Mouse (Mus musculus): ENCODE results near the gene Pts.

Gene Pts

GRCm38 (mm10) chr9:50528293-50528892, at the start of gene Pts:
Gene Pts (minus strand): TSS chr9:50528724.
- peak; percentile 92 for DNase-seq (ENCODE audit: low read depth, low spot score)

- no peak for DNase-seq (ENCODE audit: low read depth, low spot score)
Measured at GRCm38 (mm10) chr9:50569599-50570525, 41.3 kb upstream of the Pts start.

- DNase-seq (ENCODE audit: low read depth, low spot score), result no peak
Measured at GRCm38 (mm10) chr9:50567881-50568280, 39.4 kb upstream of the Pts start.

GRCm38 (mm10) chr9:50567372-50567771, 38.8 kb upstream of the Pts start:
- no peak for DNase-seq (ENCODE audit: low read depth, low spot score)

GRCm38 (mm10) chr9:50565940-50566339, 37.4 kb upstream of the Pts start:
- no peak for DNase-seq (ENCODE audit: low read depth, low spot score)

GRCm38 (mm10) chr9:50565173-50565572, 36.6 kb upstream of the Pts start:
- DNase-seq (ENCODE audit: low read depth, low spot score), result no peak

GRCm38 (mm10) chr9:50561918-50562360, 33.4 kb upstream of the Pts start:
- DNase-seq (ENCODE audit: low read depth, low spot score), result no peak

GRCm38 (mm10) chr9:50561145-50561917, 32.8 kb upstream of the Pts start, which contains the start of gene Tex12:
Gene Tex12 (minus strand): TSS chr9:50561325.
- peak; percentile 20 for DNase-seq (ENCODE audit: low read depth, low spot score)

GRCm38 (mm10) chr9:50555094-50555446, 26.5 kb upstream of the Pts start, which contains the start of gene Bco2:
Gene Bco2 (minus strand): TSS chr9:50555181.
- no peak for DNase-seq (ENCODE audit: low read depth, low spot score)

GRCm38 (mm10) chr9:50554241-50555093, 25.9 kb upstream of the Pts start, which contains the start of gene Il18:
Gene Il18 (plus strand): TSS chr9:50554827.
- peak; percentile 28 for DNase-seq (ENCODE audit: low read depth, low spot score)

- DNase-seq (ENCODE audit: low read depth, low spot score), result no peak
Measured at GRCm38 (mm10) chr9:50553547-50553946, 25.0 kb upstream of the Pts start.

- DNase-seq (ENCODE audit: low read depth, low spot score), result no peak
Measured at GRCm38 (mm10) chr9:50552206-50552605, 23.7 kb upstream of the Pts start.

- no peak for DNase-seq (ENCODE audit: low read depth, low spot score)
Measured at GRCm38 (mm10) chr9:50548936-50549335, 20.4 kb upstream of the Pts start.

- no peak for DNase-seq (ENCODE audit: low read depth, low spot score)
Measured at GRCm38 (mm10) chr9:50547859-50548478, 19.4 kb upstream of the Pts start.

- DNase-seq (ENCODE audit: low read depth, low spot score), result no peak
Measured at GRCm38 (mm10) chr9:50542401-50542800, 13.9 kb upstream of the Pts start.

GRCm38 (mm10) chr9:50540170-50540569, 11.6 kb upstream of the Pts start:
- DNase-seq (ENCODE audit: low read depth, low spot score), result no peak

- no peak for DNase-seq (ENCODE audit: low read depth, low spot score)
Measured at GRCm38 (mm10) chr9:50537295-50537694, 8.8 kb upstream of the Pts start.

- no peak for DNase-seq (ENCODE audit: low read depth, low spot score)
Measured at GRCm38 (mm10) chr9:50536603-50537135, 8.1 kb upstream of the Pts start.

- no peak for DNase-seq (ENCODE audit: low read depth, low spot score)
Measured at GRCm38 (mm10) chr9:50535930-50536329, 7.4 kb upstream of the Pts start.

- no peak for DNase-seq (ENCODE audit: low read depth, low spot score)
Measured at GRCm38 (mm10) chr9:50533791-50534190, 5.3 kb upstream of the Pts start.
